9 mouse cellular contexts compared by ENCODE assay signal in the genomic region with DNA sequence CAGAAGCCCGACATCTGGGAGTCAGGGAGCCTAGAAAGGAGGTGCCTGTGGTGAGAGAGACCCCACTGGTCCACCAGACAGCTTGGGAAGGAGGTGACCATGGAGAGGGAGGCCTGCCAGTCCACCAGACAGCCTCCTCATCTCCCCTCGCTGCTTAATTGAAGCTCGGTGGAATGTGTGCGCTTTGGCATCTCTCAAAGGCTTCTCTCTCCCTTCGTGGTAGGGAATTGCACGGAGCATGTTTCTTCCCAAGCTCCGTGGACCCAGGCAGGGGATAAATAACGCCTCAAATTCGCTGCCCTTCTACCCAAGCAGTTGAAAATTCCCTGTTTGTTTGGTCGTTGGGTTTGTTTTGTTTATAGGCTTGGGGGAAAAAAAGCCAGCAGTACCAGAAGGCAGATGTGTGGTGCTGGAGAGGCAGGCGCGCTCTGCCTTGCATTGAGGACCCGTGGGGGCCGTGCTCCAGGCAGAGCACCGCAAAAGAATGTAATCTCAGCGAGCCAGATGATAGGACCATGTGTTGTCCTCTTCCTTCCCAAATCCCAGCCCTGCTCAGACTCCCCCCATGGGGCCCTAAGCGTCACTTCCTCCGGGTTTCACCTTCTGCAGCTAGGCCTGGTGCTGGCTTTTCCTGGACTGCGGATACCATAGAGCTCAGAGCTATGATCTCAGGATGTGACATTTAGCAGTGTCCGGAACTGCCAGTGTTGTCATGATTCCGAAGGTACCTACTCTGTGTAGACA. TPM values are rescaled to one million over a fixed set of nuclear protein-coding genes. Genes with fewer than 3 reads are reported as not detected.
DNase-seq lines count a peak whose midpoint lies in the region; ATAC-seq and TF ChIP-seq lines count a peak whose summit lies in the region.
"Had no signal": no experiment of that assay in that cellular context is flagged by ENCODE, and none has a peak within 500 bp of the region (broad histone marks: within the 10 kb centered on the region; RNA-seq: fewer than 3 reads in every experiment).

No protein-coding gene starts in this region.

- DNase-seq in stomach, postnatal 0 days (ENCODE audit: low spot score), result no peak
- DNase-seq in kidney, postnatal 0 days (ENCODE audit: low spot score), result peak; percentile 40
- DNase-seq in thymus, postnatal 36 days, result no peak
- no peak for DNase-seq in layer of hippocampus, adult 18-20 months (ENCODE audit: low spot score in 2 of 2)
- no peak for DNase-seq in right cerebral cortex, postnatal 4 days
- DNase-seq in yolk sac, embryonic 10.5 days (ENCODE audit: low spot score), result no peak
- DNase-seq: lung, postnatal 14 days had no signal

- no peaks in the 10 kb centered on the region for H3K9me3 ChIP-seq in stomach, embryonic 16.5 days (replicated peaks; ENCODE audit: control insufficient read depth, low read length)
- H3K9me3 ChIP-seq in stomach, postnatal 0 days (ENCODE audit: control insufficient read depth, low read length), result no peaks in the 10 kb centered on the region
- H3K9me3 ChIP-seq in heart, embryonic 15.5 days (replicated peaks), result no peaks in the 10 kb centered on the region
- H3K9me3 ChIP-seq in kidney, postnatal 0 days (replicated peaks; ENCODE audit: low read length), result no peaks in the 10 kb centered on the region

- 0 out of 2 replicates have a peak, but pooled peaks have one; percentile 22 for ATAC-seq in stomach, embryonic 16.5 days (ENCODE audit: insufficient read depth, low FRiP score)
- ATAC-seq in stomach, postnatal 0 days (ENCODE audit: low FRiP score, low TSS enrichment), result no peak
- ATAC-seq in heart, embryonic 15.5 days (replicated peaks; ENCODE audit: insufficient number of reproducible peaks, insufficient read depth, low FRiP score, low read depth), result peak; percentile 53
- 0 out of 2 replicates have a peak, but pooled peaks have one; percentile 19 for ATAC-seq in kidney, postnatal 0 days (replicated peaks; ENCODE audit: low FRiP score, low read depth)

- H3K4me2 ChIP-seq in stomach, embryonic 16.5 days (ENCODE audit: low read depth, low read length), result no peak overlapping the region
- H3K4me2 ChIP-seq in stomach, postnatal 0 days (replicated peaks; ENCODE audit: low read depth), result no peak overlapping the region
- H3K4me2 ChIP-seq in heart, embryonic 15.5 days, result 0 out of 2 replicates have a peak overlapping the region, but pooled peaks have one; percentile 4
- H3K4me2 ChIP-seq in kidney, postnatal 0 days (ENCODE audit: low read length), result no peak overlapping the region

- no peaks in the 10 kb centered on the region for H3K4me1 ChIP-seq in stomach, embryonic 16.5 days (ENCODE audit: control insufficient read depth, insufficient read depth, low read length)
- no peaks in the 10 kb centered on the region for H3K4me1 ChIP-seq in stomach, postnatal 0 days (replicated peaks; ENCODE audit: control insufficient read depth, insufficient read depth)
- H3K4me1 ChIP-seq in heart, embryonic 15.5 days (replicated peaks), result peaks cover 6% of the 10 kb centered on the region; the same call in 1 of the 2 replicates
- 0 out of 2 replicates have a peak, but pooled peaks cover 6% of the 10 kb centered on the region for H3K4me1 ChIP-seq in kidney, postnatal 0 days (replicated peaks; ENCODE audit: insufficient read depth, low read length)

- TF ChIP-seq CTCF in stomach, postnatal 0 days (IDR thresholded peaks at IDR 0.05; ENCODE audit: low read depth), result no peak
- no peak for TF ChIP-seq CTCF in kidney, postnatal 0 days (IDR thresholded peaks at IDR 0.05; ENCODE audit: low read depth)

- no peak overlapping the region for H3K4me3 ChIP-seq in stomach, embryonic 16.5 days (replicated peaks; ENCODE audit: low read length)
- H3K4me3 ChIP-seq in stomach, postnatal 0 days (ENCODE audit: low read depth, low read length), result no peak overlapping the region
- no peak overlapping the region for H3K4me3 ChIP-seq in heart, embryonic 15.5 days
- no peak overlapping the region for H3K4me3 ChIP-seq in kidney, postnatal 0 days (replicated peaks; ENCODE audit: low read depth, low read length)

- WGBS in stomach, embryonic 16.5 days, result 65% methylated on average over 21 of the region's 21 CpGs
- 63% methylated on average over 21 of the region's 21 CpGs for WGBS in stomach, postnatal 0 days
- 42% methylated on average over 21 of the region's 21 CpGs for whole genome bisulfite sequencing in heart, embryonic 15.5 days
- 45% methylated on average over 21 of the region's 21 CpGs for WGBS in kidney, postnatal 0 days

- no peak overlapping the region for H3K27ac ChIP-seq in stomach, embryonic 16.5 days (ENCODE audit: low read length)
- H3K27ac ChIP-seq in stomach, postnatal 0 days (replicated peaks), result no peak overlapping the region
- no peak overlapping the region for H3K27ac ChIP-seq in heart, embryonic 15.5 days
- H3K27ac ChIP-seq in kidney, postnatal 0 days, result no peak overlapping the region

- TF ChIP-seq EP300 in stomach, postnatal 0 days (optimal IDR thresholded peaks at IDR 0.05), result no peak

- H3K9ac ChIP-seq in stomach, embryonic 16.5 days (ENCODE audit: low read length), result no peak overlapping the region
- H3K9ac ChIP-seq in stomach, postnatal 0 days (ENCODE audit: low read length), result no peak overlapping the region
- no peak overlapping the region for H3K9ac ChIP-seq in heart, embryonic 15.5 days
- H3K9ac ChIP-seq in kidney, postnatal 0 days (ENCODE audit: low read depth, low read length), result no peak overlapping the region

- no peaks in the 10 kb centered on the region for H3K36me3 ChIP-seq in stomach, embryonic 16.5 days (ENCODE audit: control insufficient read depth, insufficient read depth, low read length)
- no peaks in the 10 kb centered on the region for H3K36me3 ChIP-seq in stomach, postnatal 0 days (ENCODE audit: control insufficient read depth, insufficient read depth, low read length)
- H3K36me3 ChIP-seq in heart, embryonic 15.5 days, result no peaks in the 10 kb centered on the region
- H3K36me3 ChIP-seq in kidney, postnatal 0 days (ENCODE audit: insufficient read depth, low read length), result no peaks in the 10 kb centered on the region

- H3K27me3 ChIP-seq in stomach, embryonic 16.5 days (ENCODE audit: control insufficient read depth, insufficient read depth, low read length), result no peaks in the 10 kb centered on the region
- no peaks in the 10 kb centered on the region for H3K27me3 ChIP-seq in stomach, postnatal 0 days (ENCODE audit: control insufficient read depth, insufficient read depth, low read length)
- no peaks in the 10 kb centered on the region for H3K27me3 ChIP-seq in heart, embryonic 15.5 days
- no peaks in the 10 kb centered on the region for H3K27me3 ChIP-seq in kidney, postnatal 0 days (ENCODE audit: insufficient read depth, low read length)

RNA-seq across cellular contexts. Expression of a gene that starts 40.1 kb away (rescaled TPM):
- polyA plus RNA-seq in stomach, embryonic 16.5 days (2015; fragmentation: Nextera tagmentation; extraction: Ambion mirVana), result 18.0 and 22.4 TPM in 2 replicates
- polyA plus RNA-seq in stomach, postnatal 0 days (2015; fragmentation: Nextera tagmentation; extraction: Ambion mirVana), result 9.4 and 10.8 TPM in 2 replicates
- polyA plus RNA-seq in heart, embryonic 15.5 days (2015; fragmentation: Nextera tagmentation; extraction: Ambion mirVana), result 12.3 and 14.9 TPM in 2 replicates
- polyA plus RNA-seq in kidney, postnatal 0 days (2015; fragmentation: Nextera tagmentation; extraction: Ambion mirVana), result 16.6 and 17.7 TPM in 2 replicates
- 10 to 100 TPM; 18.7 to 21.4 TPM for total RNA-seq in layer of hippocampus, adult 18-20 months (2021)
